In genomic region chr4:152092751-152093293, GRCm38 (mm10) we compare ENCODE assay signal across 12 mouse cellular contexts. TPM values are rescaled to one million over a fixed set of nuclear protein-coding genes. Genes with fewer than 3 reads are reported as not detected.
DNase-seq lines count a peak whose midpoint lies in the region; ATAC-seq and TF ChIP-seq lines count a peak whose summit lies in the region.
"Had no signal": no experiment of that assay in that cellular context is flagged by ENCODE, and none has a peak within 500 bp of the region (broad histone marks: within the 10 kb centered on the region; RNA-seq: fewer than 3 reads in every experiment).

No protein-coding gene starts in this region.

- no peaks in the 10 kb centered on the region for H3K9me3 ChIP-seq in forebrain, embryonic 12.5 days
- no peaks in the 10 kb centered on the region for H3K9me3 ChIP-seq in forebrain, postnatal 0 days (ENCODE audit: low read length)
- H3K9me3 ChIP-seq in midbrain, embryonic 10.5 days (replicated peaks) = no peaks in the 10 kb centered on the region
- H3K9me3 ChIP-seq in midbrain, embryonic 13.5 days = no peaks in the 10 kb centered on the region
- H3K9me3 ChIP-seq in hindbrain, embryonic 16.5 days (ENCODE audit: control insufficient read depth, low read length) = no peaks in the 10 kb centered on the region
- H3K9me3 ChIP-seq: hindbrain, embryonic 15.5 days had no signal

- peak overlapping the region; percentile 31; the same call in 1 of the 2 replicates for H3K27ac ChIP-seq in forebrain, embryonic 12.5 days
- H3K27ac ChIP-seq in forebrain, postnatal 0 days (ENCODE audit: low read depth, low read length) = no peak overlapping the region
- H3K27ac ChIP-seq in midbrain, embryonic 10.5 days (replicated peaks) = peak overlapping the region; percentile 49
- H3K27ac ChIP-seq in midbrain, embryonic 13.5 days = no peak overlapping the region
- H3K27ac ChIP-seq in hindbrain, embryonic 16.5 days (ENCODE audit: low read depth, low read length) = no peak overlapping the region
- H3K27ac ChIP-seq: hindbrain, embryonic 15.5 days; macrophage had no signal

- ATAC-seq in forebrain, embryonic 12.5 days (ENCODE audit: low FRiP score) = no peak
- no peak for ATAC-seq in forebrain, postnatal 0 days
- ATAC-seq in midbrain, embryonic 13.5 days = no peak
- no peak for ATAC-seq in hindbrain, embryonic 16.5 days
- ATAC-seq in granulocyte monocyte progenitor cell, adult 5-6 weeks (replicated peaks; ENCODE audit: poor library complexity, severe bottlenecking) = no peak

- no peak for DNase-seq in forebrain, postnatal 0 days
- DNase-seq in midbrain, embryonic 10.5 days (ENCODE audit: low spot score) = no peak
- DNase-seq in spleen, postnatal 14 days (ENCODE audit: low spot score in 2 of 2) = peak; percentile 47 to 52
- no peak for DNase-seq in frontal cortex, postnatal 14 days (ENCODE audit: low spot score in 2 of 2)
- DNase-seq: B cell, adult 2 months; cerebellum, adult 11 months had no signal

- TF ChIP-seq CTCF in forebrain, postnatal 0 days (IDR thresholded peaks at IDR 0.05; ENCODE audit: low read depth) = no peak

- H3K9ac ChIP-seq in forebrain, embryonic 12.5 days = peak overlapping the region; percentile 17; the same call in 1 of the 2 replicates
- no peak overlapping the region for H3K9ac ChIP-seq in forebrain, postnatal 0 days
- H3K9ac ChIP-seq in midbrain, embryonic 13.5 days (replicated peaks) = no peak overlapping the region
- 0 out of 2 replicates have a peak overlapping the region, but pooled peaks have one; percentile 19 for H3K9ac ChIP-seq in hindbrain, embryonic 16.5 days (ENCODE audit: low read depth, low read length)
- H3K9ac ChIP-seq: hindbrain, embryonic 15.5 days had no signal

- H3K36me3 ChIP-seq in forebrain, embryonic 12.5 days (replicated peaks) = no peaks in the 10 kb centered on the region
- H3K36me3 ChIP-seq in forebrain, postnatal 0 days (ENCODE audit: insufficient read depth) = no peaks in the 10 kb centered on the region; the same call in 1 of the 2 replicates
- no peaks in the 10 kb centered on the region for H3K36me3 ChIP-seq in midbrain, embryonic 10.5 days
- no peaks in the 10 kb centered on the region for H3K36me3 ChIP-seq in midbrain, embryonic 13.5 days
- no peaks in the 10 kb centered on the region for H3K36me3 ChIP-seq in hindbrain, embryonic 16.5 days (ENCODE audit: control insufficient read depth, insufficient read depth, low read length)
- H3K36me3 ChIP-seq: hindbrain, embryonic 15.5 days had no signal

- H3K4me2 ChIP-seq in forebrain, embryonic 12.5 days = no peak overlapping the region
- H3K4me2 ChIP-seq in forebrain, postnatal 0 days (ENCODE audit: low read depth) = no peak overlapping the region
- H3K4me2 ChIP-seq in midbrain, embryonic 13.5 days (replicated peaks) = no peak overlapping the region
- no peak overlapping the region for H3K4me2 ChIP-seq in hindbrain, embryonic 16.5 days (ENCODE audit: low read length)
- H3K4me2 ChIP-seq: hindbrain, embryonic 15.5 days had no signal

- peaks cover 39% of the 10 kb centered on the region for H3K4me1 ChIP-seq in forebrain, embryonic 12.5 days
- peaks cover 4% of the 10 kb centered on the region for H3K4me1 ChIP-seq in forebrain, postnatal 0 days (ENCODE audit: insufficient read depth)
- peaks cover 35% of the 10 kb centered on the region for H3K4me1 ChIP-seq in midbrain, embryonic 10.5 days
- H3K4me1 ChIP-seq in midbrain, embryonic 13.5 days (replicated peaks) = peaks cover 35% of the 10 kb centered on the region
- H3K4me1 ChIP-seq in hindbrain, embryonic 16.5 days (ENCODE audit: control insufficient read depth, insufficient read depth, low read depth, low read length) = peaks cover 11% of the 10 kb centered on the region

- WGBS in forebrain, embryonic 12.5 days = 73% methylated on average over 8 of the region's 8 CpGs
- 49% methylated on average over 8 of the region's 8 CpGs for whole genome bisulfite sequencing in forebrain, postnatal 0 days
- 76% methylated on average over 8 of the region's 8 CpGs for WGBS in midbrain, embryonic 10.5 days
- 58% methylated on average over 8 of the region's 8 CpGs for WGBS in midbrain, embryonic 13.5 days
- WGBS in hindbrain, embryonic 16.5 days = 47% methylated on average over 8 of the region's 8 CpGs

- no peak overlapping the region for H3K4me3 ChIP-seq in forebrain, embryonic 12.5 days (replicated peaks)
- H3K4me3 ChIP-seq in forebrain, postnatal 0 days (ENCODE audit: low read depth, low read length) = no peak overlapping the region
- H3K4me3 ChIP-seq in midbrain, embryonic 10.5 days = no peak overlapping the region
- no peak overlapping the region for H3K4me3 ChIP-seq in midbrain, embryonic 13.5 days (replicated peaks)
- no peak overlapping the region for H3K4me3 ChIP-seq in hindbrain, embryonic 16.5 days (ENCODE audit: low read length)
- H3K4me3 ChIP-seq: hindbrain, embryonic 15.5 days had no signal

- peaks cover 16% of the 10 kb centered on the region for H3K27me3 ChIP-seq in forebrain, embryonic 12.5 days
- H3K27me3 ChIP-seq in forebrain, postnatal 0 days (ENCODE audit: insufficient read depth, low read length) = no peaks in the 10 kb centered on the region
- peaks cover 28% of the 10 kb centered on the region for H3K27me3 ChIP-seq in midbrain, embryonic 10.5 days (ENCODE audit: low read depth, poor library complexity, severe bottlenecking)
- no peaks in the 10 kb centered on the region for H3K27me3 ChIP-seq in midbrain, embryonic 13.5 days
- H3K27me3 ChIP-seq in hindbrain, embryonic 16.5 days (replicated peaks; ENCODE audit: control insufficient read depth, insufficient read depth, low read length) = no peaks in the 10 kb centered on the region
- H3K27me3 ChIP-seq: hindbrain, embryonic 15.5 days had no signal

RNA-seq across cellular contexts. Expression of gene Plekhg5, which starts 20.5 kb away (rescaled TPM):
- 9.5 and 10.8 TPM in 2 replicates for polyA plus RNA-seq in forebrain, embryonic 12.5 days (2016; fragmentation: Nextera tagmentation; extraction: Ambion mirVana)
- total RNA-seq in forebrain, postnatal 0 days (2014; rRNA removed) = 16.6 and 18.6 TPM in 2 replicates
- 9.2 and 12.8 TPM in 2 replicates for polyA plus RNA-seq in forebrain, postnatal 0 days (2015; fragmentation: Nextera tagmentation; extraction: Ambion mirVana)
- polyA plus RNA-seq in midbrain, embryonic 10.5 days (2016; fragmentation: Nextera tagmentation; extraction: Ambion mirVana) = 8.1 and 9.5 TPM in 2 replicates
- 8.4 and 8.5 TPM in 2 replicates for polyA plus RNA-seq in midbrain, embryonic 13.5 days (2015; fragmentation: Nextera tagmentation; extraction: Ambion mirVana)
- polyA plus RNA-seq in hindbrain, embryonic 16.5 days (2015; fragmentation: Nextera tagmentation; extraction: Ambion mirVana) = 13.8 and 16.4 TPM in 2 replicates
- total RNA-seq in granulocyte monocyte progenitor cell, adult 5-6 weeks (2014; fragmentation: Nextera tagmentation) = 0.34 and 7.6 TPM in 2 replicates
- 1.8 and 2.2 TPM in 2 replicates for total RNA-seq in granulocyte monocyte progenitor cell, adult 5-6 weeks (2017)

RNA-seq across cellular contexts. Expression of gene Tnfrsf25, which starts 22.9 kb away (rescaled TPM):
- 0.66 and 0.76 TPM in 2 replicates for polyA plus RNA-seq in forebrain, embryonic 12.5 days (2016; fragmentation: Nextera tagmentation; extraction: Ambion mirVana)
- 1.4 TPM in 1 of 2 replicates, not detected in the other for total RNA-seq in forebrain, postnatal 0 days (2014; rRNA removed)
- polyA plus RNA-seq in forebrain, postnatal 0 days (2015; fragmentation: Nextera tagmentation; extraction: Ambion mirVana) = 0.19 and 0.30 TPM in 2 replicates
- 0.47 and 1.0 TPM in 2 replicates for polyA plus RNA-seq in midbrain, embryonic 10.5 days (2016; fragmentation: Nextera tagmentation; extraction: Ambion mirVana)
- 0.87 and 0.97 TPM in 2 replicates for polyA plus RNA-seq in midbrain, embryonic 13.5 days (2015; fragmentation: Nextera tagmentation; extraction: Ambion mirVana)
- 0.80 and 1.1 TPM in 2 replicates for polyA plus RNA-seq in hindbrain, embryonic 16.5 days (2015; fragmentation: Nextera tagmentation; extraction: Ambion mirVana)
- not detected in 2 replicates for total RNA-seq in granulocyte monocyte progenitor cell, adult 5-6 weeks (2014; fragmentation: Nextera tagmentation)
- 1.6 TPM in 1 of 2 replicates, not detected in the other for total RNA-seq in granulocyte monocyte progenitor cell, adult 5-6 weeks (2017)

RNA-seq across cellular contexts. Expression of gene Nol9, which starts 53.7 kb away (rescaled TPM):
- 33.3 and 34.1 TPM in 2 replicates for polyA plus RNA-seq in forebrain, embryonic 12.5 days (2016; fragmentation: Nextera tagmentation; extraction: Ambion mirVana)
- 26.9 and 31.8 TPM in 2 replicates for total RNA-seq in forebrain, postnatal 0 days (2014; rRNA removed)
- 14.9 and 20.1 TPM in 2 replicates for polyA plus RNA-seq in forebrain, postnatal 0 days (2015; fragmentation: Nextera tagmentation; extraction: Ambion mirVana)
- polyA plus RNA-seq in midbrain, embryonic 10.5 days (2016; fragmentation: Nextera tagmentation; extraction: Ambion mirVana) = 35.3 and 35.7 TPM in 2 replicates
- polyA plus RNA-seq in midbrain, embryonic 13.5 days (2015; fragmentation: Nextera tagmentation; extraction: Ambion mirVana) = 24.3 and 26.0 TPM in 2 replicates
- 18.7 and 23.0 TPM in 2 replicates for polyA plus RNA-seq in hindbrain, embryonic 16.5 days (2015; fragmentation: Nextera tagmentation; extraction: Ambion mirVana)
- 33.7 and 36.5 TPM in 2 replicates for total RNA-seq in granulocyte monocyte progenitor cell, adult 5-6 weeks (2014; fragmentation: Nextera tagmentation)
- 30.7 and 40.0 TPM in 2 replicates for total RNA-seq in granulocyte monocyte progenitor cell, adult 5-6 weeks (2017)

RNA-seq across cellular contexts. Expression of gene Tas1r1, which starts 54.5 kb away (rescaled TPM):
- polyA plus RNA-seq in forebrain, embryonic 12.5 days (2016; fragmentation: Nextera tagmentation; extraction: Ambion mirVana) = 0.55 and 0.78 TPM in 2 replicates
- total RNA-seq in forebrain, postnatal 0 days (2014; rRNA removed) = 0.54 and 1.00 TPM in 2 replicates
- polyA plus RNA-seq in forebrain, postnatal 0 days (2015; fragmentation: Nextera tagmentation; extraction: Ambion mirVana) = 1.1 and 1.5 TPM in 2 replicates
- 0.73 and 0.75 TPM in 2 replicates for polyA plus RNA-seq in midbrain, embryonic 10.5 days (2016; fragmentation: Nextera tagmentation; extraction: Ambion mirVana)
- 0.86 and 1.4 TPM in 2 replicates for polyA plus RNA-seq in midbrain, embryonic 13.5 days (2015; fragmentation: Nextera tagmentation; extraction: Ambion mirVana)
- 1.9 and 2.0 TPM in 2 replicates for polyA plus RNA-seq in hindbrain, embryonic 16.5 days (2015; fragmentation: Nextera tagmentation; extraction: Ambion mirVana)
- 1.6 and 3.2 TPM in 2 replicates for total RNA-seq in granulocyte monocyte progenitor cell, adult 5-6 weeks (2014; fragmentation: Nextera tagmentation)
- 1.0 and 2.6 TPM in 2 replicates for total RNA-seq in granulocyte monocyte progenitor cell, adult 5-6 weeks (2017)
- polyA plus RNA-seq: macrophage had no signal

RNA-seq across cellular contexts. Expression of gene Espn, which starts 59.3 kb away (rescaled TPM):
- 1.8 and 2.1 TPM in 2 replicates for polyA plus RNA-seq in forebrain, embryonic 12.5 days (2016; fragmentation: Nextera tagmentation; extraction: Ambion mirVana)
- total RNA-seq in forebrain, postnatal 0 days (2014; rRNA removed) = 0.08 and 0.71 TPM in 2 replicates
- polyA plus RNA-seq in forebrain, postnatal 0 days (2015; fragmentation: Nextera tagmentation; extraction: Ambion mirVana) = 0.50 and 0.69 TPM in 2 replicates
- 0.94 and 1.4 TPM in 2 replicates for polyA plus RNA-seq in midbrain, embryonic 10.5 days (2016; fragmentation: Nextera tagmentation; extraction: Ambion mirVana)
- 0.07 TPM in 1 of 2 replicates, not detected in the other for polyA plus RNA-seq in midbrain, embryonic 13.5 days (2015; fragmentation: Nextera tagmentation; extraction: Ambion mirVana)
- polyA plus RNA-seq in hindbrain, embryonic 16.5 days (2015; fragmentation: Nextera tagmentation; extraction: Ambion mirVana) = 0.34 and 0.46 TPM in 2 replicates
- total RNA-seq in granulocyte monocyte progenitor cell, adult 5-6 weeks (2014; fragmentation: Nextera tagmentation) = 1.8 TPM in 1 of 2 replicates, not detected in the other
- 0.43 TPM in 1 of 2 replicates, not detected in the other for total RNA-seq in granulocyte monocyte progenitor cell, adult 5-6 weeks (2017)

Comparison
In these comparisons a context has a peak if more than half of its experiments do, and no peak if none do; other contexts are left out.
1. H3K27ac ChIP-seq: peak in forebrain, embryonic 12.5 days (single experiment) and midbrain, embryonic 10.5 days (single experiment); none in forebrain, postnatal 0 days (single experiment), midbrain, embryonic 13.5 days (single experiment) and hindbrain, embryonic 16.5 days (single experiment).
2. H3K9ac ChIP-seq: peak in forebrain, embryonic 12.5 days (single experiment) and hindbrain, embryonic 16.5 days (single experiment); none in forebrain, postnatal 0 days (single experiment) and midbrain, embryonic 13.5 days (single experiment).
3. DNase-seq: peak in spleen, postnatal 14 days (2 of 2); none in forebrain, postnatal 0 days (single experiment), midbrain, embryonic 10.5 days (single experiment) and frontal cortex, postnatal 14 days (0 of 2).